Mouse (Mus musculus) midbrain, embryonic 14.5 days (tissue): ENCODE measurements at regions not wholly inside any gene's neighbourhood (a gene's known extent, or its start where the extent isn't known, plus 50 kb on each side); places are given as distances from the start of the nearest gene placed in this dataset.

Experiments
- ATAC-seq: fragments of 200-750 bp; cut with Nextera tagmentation; 2 replicates; pipeline ENCODE4 v1.8.0; 2017; ENCODE audit warnings: moderate number of reproducible peaks, moderate library complexity; ENCODE audit not compliant: low FRiP score, low TSS enrichment
- DNase-seq: peaks from one replicate; pipeline ENCODE4 v3.0.0-alpha.2; 2015
- H3K27ac ChIP-seq: fragments of 300-500 bp; sonication (generic); replicated peaks from 2 replicates; pipeline ENCODE4 v1.5.1; 2014; ENCODE audit warnings: mild to moderate bottlenecking, low read depth, low read length, moderate library complexity
- H3K27me3 ChIP-seq: fragments of 300-500 bp; sonication (generic); 2 replicates; pipeline ENCODE4 v1.6.1; 2014; ENCODE audit warnings: low read length, control low read depth, mixed read lengths; ENCODE audit not compliant: control insufficient read depth, insufficient read depth
- H3K36me3 ChIP-seq: fragments of 300-500 bp; sonication (generic); 2 replicates; pipeline ENCODE4 v1.6.1; 2014; ENCODE audit warnings: low read length, control low read depth; ENCODE audit not compliant: control insufficient read depth, insufficient read depth
- H3K4me1 ChIP-seq: fragments of 300-500 bp; sonication (generic); 2 replicates; pipeline ENCODE4 v1.6.1; 2014; ENCODE audit warnings: mild to moderate bottlenecking, antibody characterized with exemption, low read length, control low read depth; ENCODE audit not compliant: control insufficient read depth, insufficient read depth
- H3K4me2 ChIP-seq: fragments of 300-500 bp; sonication (generic); 2 replicates; pipeline ENCODE4 v1.6.1; 2014; ENCODE audit warnings: mild to moderate bottlenecking, low read length, moderate library complexity
- H3K4me3 ChIP-seq: fragments of 300-500 bp; sonication (generic); replicated peaks from 2 replicates; pipeline ENCODE4 v1.5.1; 2014; ENCODE audit warnings: low read depth, low read length
- H3K9ac ChIP-seq: fragments of 300-500 bp; sonication (generic); replicated peaks from 2 replicates; pipeline ENCODE4 v1.6.1; 2014; ENCODE audit warnings: mild to moderate bottlenecking, low read length, moderate library complexity
- H3K9me3 ChIP-seq: fragments of 300-500 bp; sonication (generic); 2 replicates; pipeline ENCODE4 v1.6.1; 2016; ENCODE audit warnings: low read length, control low read depth, mixed read lengths; ENCODE audit not compliant: control insufficient read depth
- WGBS: fragments of 180-500 bp; shearing (Covaris S2); extraction: QIAGEN DNeasy Blood & Tissue Kit; methylation state at CpG from one replicate; pipeline ENCODE4 v1.1.7; 2014; 5-methylcytosine and 5-hydroxymethylcytosine counted together

- no peak overlapping the region for H3K9ac ChIP-seq
- 49% methylated on average over 4 of the region's 4 CpGs for WGBS
- no peaks in the 10 kb centered on the region for H3K27me3 ChIP-seq
- H3K36me3 ChIP-seq, result no peaks in the 10 kb centered on the region
- H3K9me3 ChIP-seq, result no peaks in the 10 kb centered on the region
- H3K4me1 ChIP-seq, result no peaks in the 10 kb centered on the region
- DNase-seq (peak; percentile 51), ATAC-seq (peak; percentile 63; the same call in 1 of the 2 replicates)
- H3K4me3 ChIP-seq, result no peak overlapping the region
- no peak overlapping the region for H3K4me2 ChIP-seq
- H3K27ac ChIP-seq, result no peak overlapping the region
Observed at GRCm38 (mm10) chr17:65169981-65170617, 334.2 kb upstream of the 4930583I09Rik start.

- Histone ChIP-seq H3K27ac (no peak overlapping the region), H3K4me2 (no peak overlapping the region), H3K4me3 (no peak overlapping the region), H3K36me3 (no peaks in the 10 kb centered on the region), H3K27me3 (no peaks in the 10 kb centered on the region), H3K4me1 (no peaks in the 10 kb centered on the region), H3K9ac (no peak overlapping the region), H3K9me3 (peaks cover 4% of the 10 kb centered on the region; the same call in 1 of the 2 replicates)
- peak; percentile 51 for DNase-seq
- 89% methylated on average over 2 of the region's 2 CpGs for WGBS
- ATAC-seq, result no peak
Observed at GRCm38 (mm10) chr17:65146376-65146775, 310.5 kb upstream of the 4930583I09Rik start.

DNA sequence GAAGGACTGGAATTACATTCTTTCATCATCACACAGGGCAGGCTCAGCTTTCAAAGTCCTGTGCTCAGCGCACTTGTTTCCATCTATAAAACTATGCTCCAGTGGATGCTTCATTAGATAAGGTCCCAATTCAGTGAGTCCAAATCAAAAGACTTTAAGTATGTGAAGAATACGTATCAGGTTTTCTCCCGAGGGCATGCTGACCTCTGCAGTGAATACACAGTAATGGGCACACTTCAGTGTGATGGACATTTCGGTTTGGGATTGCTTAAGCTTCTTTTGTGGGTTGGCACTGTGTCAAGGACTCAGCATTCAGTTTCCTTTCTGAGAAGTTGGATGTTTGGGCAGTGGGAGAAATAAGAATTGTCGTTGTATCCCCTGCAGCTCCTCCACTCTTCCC is 278.8 kb upstream of the 4930583I09Rik start:
- Histone ChIP-seq H3K36me3 (no peaks in the 10 kb centered on the region), H3K4me2 (no peak overlapping the region), H3K9ac (no peak overlapping the region), H3K4me1 (no peaks in the 10 kb centered on the region), H3K27ac (no peak overlapping the region), H3K27me3 (no peaks in the 10 kb centered on the region), H3K9me3 (no peaks in the 10 kb centered on the region), H3K4me3 (no peak overlapping the region)
- DNase-seq, result no peak
- ATAC-seq, result no peak
- WGBS, result 84% methylated on average over 5 of the region's 5 CpGs

DNA sequence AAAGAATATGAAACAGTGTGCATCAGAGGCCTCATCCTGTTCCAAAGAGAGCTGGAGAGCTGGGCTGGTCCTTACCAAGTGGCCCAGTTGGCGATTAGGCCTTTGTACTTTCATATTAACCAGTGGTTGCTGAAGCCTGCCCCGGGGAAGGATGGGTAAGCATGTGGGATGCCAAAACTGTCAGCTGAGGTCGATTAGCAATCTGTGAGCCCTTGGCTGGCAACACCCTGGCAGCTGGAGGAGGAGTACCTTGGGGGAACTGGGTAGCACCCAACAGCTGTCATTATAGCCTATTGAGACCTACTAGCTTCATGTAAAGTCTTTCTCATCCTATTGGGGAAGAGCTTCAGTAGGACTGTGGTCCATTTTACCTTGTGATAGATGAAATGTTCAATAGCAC is 277.2 kb upstream of the 4930583I09Rik start:
- 81% methylated on average over 3 of the region's 3 CpGs for WGBS
- no peak for DNase-seq
- no peak for ATAC-seq

DNA sequence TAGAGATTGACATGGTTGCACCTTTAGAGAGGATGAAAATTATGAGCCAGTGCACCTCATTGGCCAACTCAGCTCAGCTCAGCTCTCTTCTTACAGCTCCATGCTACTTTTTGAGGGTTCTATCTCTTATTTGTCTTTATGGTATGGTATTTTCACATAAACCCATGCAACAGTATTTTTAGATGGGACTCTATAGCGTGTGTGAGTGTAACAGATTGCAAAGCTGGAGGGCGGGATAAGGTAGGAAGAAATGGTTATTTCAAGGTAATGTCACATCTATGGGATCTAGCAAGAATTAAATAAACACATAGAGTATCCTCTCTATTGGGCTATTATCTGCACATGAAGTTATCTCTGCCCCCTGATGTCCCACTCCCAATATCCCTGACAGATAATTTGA is 269.8 kb upstream of the 4930583I09Rik start:
- Histone ChIP-seq H3K27me3 (no peaks in the 10 kb centered on the region), H3K4me1 (no peaks in the 10 kb centered on the region), H3K9me3 (no peaks in the 10 kb centered on the region), H3K36me3 (no peaks in the 10 kb centered on the region), H3K9ac (no peak overlapping the region), H3K4me3 (no peak overlapping the region), H3K4me2 (no peak overlapping the region), H3K27ac (no peak overlapping the region)
- ATAC-seq (no peak), DNase-seq (no peak)
- 91% methylated on average over 2 of the region's 2 CpGs for WGBS

More for the DNA sequence above, 277.2 kb upstream of the 4930583I09Rik start:
- Histone ChIP-seq H3K36me3 (no peaks in the 10 kb centered on the region), H3K4me1 (no peaks in the 10 kb centered on the region), H3K27ac (no peak overlapping the region), H3K4me3 (no peak overlapping the region), H3K4me2 (no peak overlapping the region), H3K9ac (no peak overlapping the region), H3K9me3 (no peaks in the 10 kb centered on the region), H3K27me3 (no peaks in the 10 kb centered on the region)

- WGBS, result 84% methylated on average over 6 of the region's 6 CpGs
- DNase-seq, result no peak
- no peak overlapping the region for H3K4me2 ChIP-seq
- H3K4me1 ChIP-seq, result no peaks in the 10 kb centered on the region
- H3K27ac ChIP-seq, result no peak overlapping the region
- no peaks in the 10 kb centered on the region for H3K36me3 ChIP-seq
- H3K9me3 ChIP-seq, result no peaks in the 10 kb centered on the region
- H3K27me3 ChIP-seq, result no peaks in the 10 kb centered on the region
- no peak for ATAC-seq
- H3K4me3 ChIP-seq, result no peak overlapping the region
- no peak overlapping the region for H3K9ac ChIP-seq
Observed at GRCm38 (mm10) chr17:65101157-65101556, 265.3 kb upstream of the 4930583I09Rik start.

- Histone ChIP-seq H3K4me1 (0 out of 2 replicates have a peak, but pooled peaks cover 4% of the 10 kb centered on the region), H3K9me3 (no peaks in the 10 kb centered on the region), H3K4me3 (no peak overlapping the region), H3K36me3 (no peaks in the 10 kb centered on the region), H3K9ac (no peak overlapping the region), H3K27ac (no peak overlapping the region), H3K27me3 (no peaks in the 10 kb centered on the region), H3K4me2 (no peak overlapping the region)
- ATAC-seq (no peak), DNase-seq (peak; percentile 51)
- 55% methylated on average over 8 of the region's 8 CpGs for whole genome bisulfite sequencing
Observed at GRCm38 (mm10) chr17:65082249-65082648, 246.4 kb upstream of the 4930583I09Rik start.

- no peak overlapping the region for H3K4me2 ChIP-seq
- H3K4me1 ChIP-seq, result 0 out of 2 replicates have a peak, but pooled peaks cover 4% of the 10 kb centered on the region
- 0 out of 2 replicates have a peak overlapping the region, but pooled peaks have one; percentile 20 for H3K27ac ChIP-seq
- no peaks in the 10 kb centered on the region for H3K9me3 ChIP-seq
- H3K36me3 ChIP-seq, result no peaks in the 10 kb centered on the region
- no peak overlapping the region for H3K9ac ChIP-seq
- DNase-seq (peak; percentile 14), ATAC-seq (no peak)
- WGBS, result 61% methylated on average over 2 of the region's 2 CpGs
- no peak overlapping the region for H3K4me3 ChIP-seq
- H3K27me3 ChIP-seq, result no peaks in the 10 kb centered on the region
Observed at GRCm38 (mm10) chr17:65081779-65082086, 245.9 kb upstream of the 4930583I09Rik start.

- no peak for ATAC-seq
- no peak overlapping the region for H3K4me2 ChIP-seq
- H3K27me3 ChIP-seq, result no peaks in the 10 kb centered on the region
- 0 out of 2 replicates have a peak overlapping the region, but pooled peaks have one; percentile 20 for H3K27ac ChIP-seq
- 68% methylated on average over 9 of the region's 9 CpGs for WGBS
- H3K4me3 ChIP-seq, result no peak overlapping the region
- DNase-seq, result peak; percentile 25
- no peaks in the 10 kb centered on the region for H3K9me3 ChIP-seq
- H3K4me1 ChIP-seq, result 0 out of 2 replicates have a peak, but pooled peaks cover 4% of the 10 kb centered on the region
- H3K9ac ChIP-seq, result no peak overlapping the region
- no peaks in the 10 kb centered on the region for H3K36me3 ChIP-seq
Observed at GRCm38 (mm10) chr17:65081072-65081778, 245.4 kb upstream of the 4930583I09Rik start.
